Mouse (Mus musculus): Measurements from ENCODE around the gene Washc4. TPM values are rescaled to one million over a fixed set of nuclear protein-coding genes. Genes with fewer than 3 reads are reported as not detected.
"Not testable (repeated sequence)": the region's sequence is repeated elsewhere in the genome, so short reads cannot be mapped to it uniquely, and the experiment has no call there.

The Washc4 gene
- total and polyA plus RNA-seq, 2 experiments, result 1.2 to 26.7 TPM

GRCm38 (mm10) chr10:83520990-83521389 lies 22.6 kb upstream of the Washc4 start:
- Histone ChIP-seq H3K36me3 (ENCODE audit: control insufficient read depth, insufficient read depth, low read length) (no peaks in the 10 kb centered on the region), H3K27me3 (ENCODE audit: control insufficient read depth, insufficient read depth, low read length) (no peaks in the 10 kb centered on the region), H3K9ac (ENCODE audit: low read depth, low read length) (no peak overlapping the region), H3K4me3 (ENCODE audit: insufficient read depth, low read depth, low read length) (no peak overlapping the region), H3K79me2 (ENCODE audit: control insufficient read depth, insufficient read depth, low read length) (no peaks in the 10 kb centered on the region), H3K27ac (replicated peaks; ENCODE audit: insufficient read depth, low read depth, low read length) (no peak overlapping the region), H3K4me1 (ENCODE audit: control insufficient read depth, insufficient read depth, low read length) (no peaks in the 10 kb centered on the region)
- TF ChIP-seq POLR2A (IDR thresholded peaks at IDR 0.05; ENCODE audit: extremely low read depth, insufficient read depth, low read length), result no peak
- TF ChIP-seq CTCF (IDR thresholded peaks at IDR 0.05; ENCODE audit: low read depth, low read length), result 0 out of 2 replicates have a peak, but pooled peaks have one; percentile 8
- DNase-seq (ENCODE audit: extremely low read depth, low read depth, low spot score), result no peak
- 86% methylated on average over 4 of the region's 4 CpGs for whole genome bisulfite sequencing

GRCm38 (mm10) chr10:83524238-83524637 lies 19.3 kb upstream of the Washc4 start:
- H3K9ac ChIP-seq (ENCODE audit: low read depth, low read length); H3K4me1 ChIP-seq (ENCODE audit: control insufficient read depth, insufficient read depth, low read length); H3K36me3 ChIP-seq (ENCODE audit: control insufficient read depth, insufficient read depth, low read length); DNase-seq (ENCODE audit: extremely low read depth, low read depth, low spot score); H3K27me3 ChIP-seq (ENCODE audit: control insufficient read depth, insufficient read depth, low read length); H3K27ac ChIP-seq (replicated peaks; ENCODE audit: insufficient read depth, low read depth, low read length); H3K4me3 ChIP-seq (ENCODE audit: insufficient read depth, low read depth, low read length); H3K79me2 ChIP-seq (ENCODE audit: control insufficient read depth, insufficient read depth, low read length): not testable (repeated sequence)

GRCm38 (mm10) chr10:83530384-83530967 lies 13.1 kb upstream of the Washc4 start:
- WGBS, result 86% methylated on average over 6 of the region's 6 CpGs
- H3K27ac ChIP-seq (replicated peaks; ENCODE audit: insufficient read depth, low read depth, low read length), result no peak overlapping the region

GRCm38 (mm10) chr10:83533258-83533909 lies 10.2 kb upstream of the Washc4 start:
- peak; percentile 62 for DNase-seq (ENCODE audit: extremely low read depth, low read depth, low spot score)
- no peaks in the 10 kb centered on the region for H3K27me3 ChIP-seq (ENCODE audit: control insufficient read depth, insufficient read depth, low read length)
- H3K36me3 ChIP-seq (ENCODE audit: control insufficient read depth, insufficient read depth, low read length), result no peaks in the 10 kb centered on the region
- no peak overlapping the region for H3K27ac ChIP-seq (replicated peaks; ENCODE audit: insufficient read depth, low read depth, low read length)
- no peaks in the 10 kb centered on the region for H3K79me2 ChIP-seq (ENCODE audit: control insufficient read depth, insufficient read depth, low read length)
- H3K4me3 ChIP-seq (ENCODE audit: insufficient read depth, low read depth, low read length), result peak overlapping the region; percentile 50; the same call in 1 of the 2 replicates
- H3K9ac ChIP-seq (ENCODE audit: low read depth, low read length), result no peak overlapping the region
- TF ChIP-seq POLR2A (IDR thresholded peaks at IDR 0.05; ENCODE audit: extremely low read depth, insufficient read depth, low read length), result no peak
- no peak for TF ChIP-seq CTCF (IDR thresholded peaks at IDR 0.05; ENCODE audit: low read depth, low read length)
- H3K4me1 ChIP-seq (ENCODE audit: control insufficient read depth, insufficient read depth, low read length), result peaks cover 1% of the 10 kb centered on the region; the same call in 1 of the 2 replicates
- WGBS, result 3% methylated on average over 27 of the region's 27 CpGs

More at GRCm38 (mm10) chr10:83530384-83530967, 13.1 kb upstream of the Washc4 start:
- Histone ChIP-seq H3K79me2 (ENCODE audit: control insufficient read depth, insufficient read depth, low read length) (no peaks in the 10 kb centered on the region), H3K4me1 (ENCODE audit: control insufficient read depth, insufficient read depth, low read length) (peaks cover 1% of the 10 kb centered on the region; the same call in 1 of the 2 replicates), H3K9ac (ENCODE audit: low read depth, low read length) (no peak overlapping the region), H3K36me3 (ENCODE audit: control insufficient read depth, insufficient read depth, low read length) (no peaks in the 10 kb centered on the region), H3K4me3 (ENCODE audit: insufficient read depth, low read depth, low read length) (no peak overlapping the region), H3K27me3 (ENCODE audit: control insufficient read depth, insufficient read depth, low read length) (no peaks in the 10 kb centered on the region)
- TF ChIP-seq CTCF (IDR thresholded peaks at IDR 0.05; ENCODE audit: low read depth, low read length) (no peak), POLR2A (IDR thresholded peaks at IDR 0.05; ENCODE audit: extremely low read depth, insufficient read depth, low read length) (no peak)
- no peak for DNase-seq (ENCODE audit: extremely low read depth, low read depth, low spot score)

- Histone ChIP-seq H3K9ac (ENCODE audit: low read depth, low read length) (no peak within 1 kb of the TSS), H3K27me3 (ENCODE audit: control insufficient read depth, insufficient read depth, low read length) (no peaks in the 10 kb centered on the region), H3K4me1 (ENCODE audit: control insufficient read depth, insufficient read depth, low read length) (peaks cover 1% of the 10 kb centered on the region; the same call in 1 of the 2 replicates), H3K79me2 (ENCODE audit: control insufficient read depth, insufficient read depth, low read length) (no peaks in the 10 kb centered on the region), H3K4me3 (ENCODE audit: insufficient read depth, low read depth, low read length) (peak within 1 kb of the TSS; percentile 50; the same call in 1 of the 2 replicates), H3K27ac (replicated peaks; ENCODE audit: insufficient read depth, low read depth, low read length) (no peak within 1 kb of the TSS), H3K36me3 (ENCODE audit: control insufficient read depth, insufficient read depth, low read length) (no peaks in the 10 kb centered on the region)
- WGBS, result 1% methylated on average over 21 of the region's 21 CpGs
- TF ChIP-seq CTCF (IDR thresholded peaks at IDR 0.05; ENCODE audit: low read depth, low read length) (no peak), POLR2A (IDR thresholded peaks at IDR 0.05; ENCODE audit: extremely low read depth, insufficient read depth, low read length) (no peak)
- peak; percentile 71 for DNase-seq (ENCODE audit: extremely low read depth, low read depth, low spot score)
Observed at GRCm38 (mm10) chr10:83533910-83534283, 9.7 kb upstream of the Washc4 start, which contains the start of gene Aldh1l2. TSS of gene Aldh1l2 (minus strand) at chr10:83534140.

GRCm38 (mm10) chr10:83536436-83536835 lies 7.1 kb upstream of the Washc4 start:
- Histone ChIP-seq H3K4me1 (ENCODE audit: control insufficient read depth, insufficient read depth, low read length) (peaks cover 1% of the 10 kb centered on the region; the same call in 1 of the 2 replicates), H3K36me3 (ENCODE audit: control insufficient read depth, insufficient read depth, low read length) (no peaks in the 10 kb centered on the region), H3K4me3 (ENCODE audit: insufficient read depth, low read depth, low read length) (no peak overlapping the region), H3K27me3 (ENCODE audit: control insufficient read depth, insufficient read depth, low read length) (no peaks in the 10 kb centered on the region), H3K79me2 (ENCODE audit: control insufficient read depth, insufficient read depth, low read length) (no peaks in the 10 kb centered on the region), H3K9ac (ENCODE audit: low read depth, low read length) (no peak overlapping the region), H3K27ac (replicated peaks; ENCODE audit: insufficient read depth, low read depth, low read length) (no peak overlapping the region)
- DNase-seq (ENCODE audit: extremely low read depth, low read depth, low spot score), result no peak
- TF ChIP-seq POLR2A (IDR thresholded peaks at IDR 0.05; ENCODE audit: extremely low read depth, insufficient read depth, low read length) (no peak), CTCF (IDR thresholded peaks at IDR 0.05; ENCODE audit: low read depth, low read length) (no peak)
- 4% methylated on average over 1 of the region's 1 CpGs for WGBS
